In genomic region chrX:81073834-81074233, GRCm38 (mm10) we compare ENCODE assay signal across 12 mouse cellular contexts. TPM values are rescaled to one million over a fixed set of nuclear protein-coding genes. Genes with fewer than 3 reads are reported as not detected.
DNase-seq lines count a peak whose midpoint lies in the region; ATAC-seq and TF ChIP-seq lines count a peak whose summit lies in the region.
"Had no signal": no experiment of that assay in that cellular context is flagged by ENCODE, and none has a peak within 500 bp of the region (broad histone marks: within the 10 kb centered on the region; RNA-seq: fewer than 3 reads in every experiment).

No protein-coding gene starts in this region.

- no peak overlapping the region for H3K27ac ChIP-seq in liver, adult 2 months (replicated peaks; ENCODE audit: insufficient read depth, low read depth, low read length)
- peak overlapping the region; percentile 91; the same call in 1 of the 2 replicates for H3K27ac ChIP-seq in forebrain, embryonic 10.5 days
- 0 out of 2 replicates have a peak overlapping the region, but pooled peaks have one; percentile 91 for H3K27ac ChIP-seq in hindbrain, embryonic 10.5 days
- no peak overlapping the region for H3K27ac ChIP-seq in midbrain, postnatal 0 days (ENCODE audit: low read depth, low read length)

- H3K4me3 ChIP-seq in liver, adult 2 months (ENCODE audit: insufficient read depth, low read depth, low read length) = no peak overlapping the region
- H3K4me3 ChIP-seq in forebrain, embryonic 10.5 days = peak overlapping the region; percentile 67
- H3K4me3 ChIP-seq in hindbrain, embryonic 10.5 days = peak overlapping the region; percentile 68
- peak overlapping the region; percentile 63; the same call in 1 of the 2 replicates for H3K4me3 ChIP-seq in midbrain, postnatal 0 days (ENCODE audit: low read depth, low read length)

- no peaks in the 10 kb centered on the region for H3K4me1 ChIP-seq in liver, adult 2 months (ENCODE audit: control insufficient read depth, insufficient read depth, low read length)
- peaks cover 11% of the 10 kb centered on the region; the same call in 1 of the 2 replicates for H3K4me1 ChIP-seq in forebrain, embryonic 10.5 days
- H3K4me1 ChIP-seq in hindbrain, embryonic 10.5 days (replicated peaks) = peaks cover 4% of the 10 kb centered on the region; the same call in 1 of the 2 replicates
- H3K4me1 ChIP-seq in midbrain, postnatal 0 days (ENCODE audit: insufficient read depth, low read length) = no peaks in the 10 kb centered on the region

- H3K9ac ChIP-seq in liver, adult 2 months (ENCODE audit: low read depth, low read length) = no peak overlapping the region
- no peak overlapping the region for H3K9ac ChIP-seq in midbrain, postnatal 0 days (replicated peaks; ENCODE audit: low read length, poor library complexity, severe bottlenecking)

- H3K9me3 ChIP-seq in forebrain, embryonic 10.5 days = no peaks in the 10 kb centered on the region
- no peaks in the 10 kb centered on the region for H3K9me3 ChIP-seq in hindbrain, embryonic 10.5 days
- H3K9me3 ChIP-seq in midbrain, postnatal 0 days (ENCODE audit: low read length) = no peaks in the 10 kb centered on the region

- no peak for ATAC-seq in midbrain, postnatal 0 days (ENCODE audit: low FRiP score)
- no peak for ATAC-seq in megakaryocyte-erythroid progenitor cell, adult 5-6 weeks (replicated peaks; ENCODE audit: low FRiP score, low TSS enrichment, poor library complexity, severe bottlenecking)

- DNase-seq in liver, adult 2 months (ENCODE audit: extremely low read depth, low read depth, low spot score) = peak; percentile 5
- DNase-seq in liver = no peak
- no peak for DNase-seq in forebrain, embryonic 10.5 days (ENCODE audit: extremely low spot score, low spot score)
- no peak for DNase-seq in hindbrain, embryonic 10.5 days (ENCODE audit: low spot score)
- DNase-seq in midbrain, postnatal 0 days (ENCODE audit: low spot score) = peak; percentile 18
- no peak for DNase-seq in urinary bladder, postnatal 25 days (ENCODE audit: low spot score)
- no peak for DNase-seq in cerebellum, adult 11-12 months
- DNase-seq: kidney, postnatal 4 days; lung, postnatal 14 days; right cerebral cortex, postnatal 14 days had no signal

- no peak for TF ChIP-seq CTCF in liver, adult 2 months (IDR thresholded peaks at IDR 0.05; ENCODE audit: low read depth, low read length)
- TF ChIP-seq CTCF in midbrain, postnatal 0 days (IDR thresholded peaks at IDR 0.05) = no peak

- no peaks in the 10 kb centered on the region for H3K27me3 ChIP-seq in liver, adult 2 months (ENCODE audit: control insufficient read depth, insufficient read depth, low read length)
- H3K27me3 ChIP-seq in forebrain, embryonic 10.5 days (ENCODE audit: poor library complexity, severe bottlenecking) = no peaks in the 10 kb centered on the region
- no peaks in the 10 kb centered on the region for H3K27me3 ChIP-seq in hindbrain, embryonic 10.5 days (ENCODE audit: insufficient read depth, poor library complexity, severe bottlenecking)
- H3K27me3 ChIP-seq in midbrain, postnatal 0 days (ENCODE audit: insufficient read depth, low read length) = no peaks in the 10 kb centered on the region

- TF ChIP-seq POLR2A in liver, adult 2 months (IDR thresholded peaks at IDR 0.05; ENCODE audit: extremely low read depth, insufficient read depth, low read length) = no peak

- H3K4me2 ChIP-seq in midbrain, postnatal 0 days (ENCODE audit: low read depth, low read length, poor library complexity, severe bottlenecking) = peak overlapping the region; percentile 46

- H3K36me3 ChIP-seq in liver, adult 2 months (ENCODE audit: control insufficient read depth, insufficient read depth, low read length) = no peaks in the 10 kb centered on the region
- H3K36me3 ChIP-seq in forebrain, embryonic 10.5 days (replicated peaks) = no peaks in the 10 kb centered on the region
- H3K36me3 ChIP-seq in hindbrain, embryonic 10.5 days = no peaks in the 10 kb centered on the region
- no peaks in the 10 kb centered on the region for H3K36me3 ChIP-seq in midbrain, postnatal 0 days (ENCODE audit: insufficient read depth, low read length)

- WGBS in liver, adult 2 months = 33% methylated on average over 4 of the region's 4 CpGs
- WGBS in forebrain, embryonic 10.5 days = 27% methylated on average over 4 of the region's 4 CpGs
- WGBS in hindbrain, embryonic 10.5 days = 40% methylated on average over 4 of the region's 4 CpGs
- 42% methylated on average over 4 of the region's 4 CpGs for WGBS in midbrain, postnatal 0 days

- H3K79me2 ChIP-seq in liver, adult 2 months (ENCODE audit: control insufficient read depth, insufficient read depth, low read length) = no peaks in the 10 kb centered on the region

RNA-seq across cellular contexts. Expression of gene Tmem47, which starts 3.3 kb away (rescaled TPM):
- 4.9 and 5.6 TPM in 2 replicates for total RNA-seq in liver, adult 2 months (2014; rRNA removed)
- polyA plus RNA-seq in liver, adult 2 months (2012; rRNA removed) = 1.3 and 2.0 TPM in 2 replicates
- 42.3 and 51.4 TPM in 2 replicates for polyA plus RNA-seq in forebrain, embryonic 10.5 days (2016; fragmentation: Nextera tagmentation; extraction: Ambion mirVana)
- 34.9 and 45.4 TPM in 2 replicates for polyA plus RNA-seq in hindbrain, embryonic 10.5 days (2016; fragmentation: Nextera tagmentation; extraction: Ambion mirVana)
- total RNA-seq in midbrain, postnatal 0 days (2014; rRNA removed) = 40.7 and 48.0 TPM in 2 replicates
- polyA plus RNA-seq in midbrain, postnatal 0 days (2015; fragmentation: Nextera tagmentation; extraction: Ambion mirVana) = 19.1 and 24.6 TPM in 2 replicates
- total RNA-seq in megakaryocyte-erythroid progenitor cell, adult 5-6 weeks (2014; fragmentation: Nextera tagmentation) = not detected in 2 replicates
- total RNA-seq in megakaryocyte-erythroid progenitor cell, adult 5-6 weeks (2017) = not detected in 2 replicates
- total RNA-seq: MEL had no signal

Comparison
In these comparisons a context has a peak if more than half of its experiments do, and no peak if none do; other contexts are left out.
1. DNase-seq: peak in liver, adult 2 months (single experiment) and midbrain, postnatal 0 days (single experiment); none in liver (single experiment), forebrain, embryonic 10.5 days (single experiment), hindbrain, embryonic 10.5 days (single experiment), urinary bladder, postnatal 25 days (single experiment) and cerebellum, adult 11-12 months (single experiment).
2. H3K27ac ChIP-seq: peak in forebrain, embryonic 10.5 days (single experiment) and hindbrain, embryonic 10.5 days (single experiment); none in liver, adult 2 months (single experiment) and midbrain, postnatal 0 days (single experiment).